Mouse (Mus musculus) erythroid progenitor cell, adult 5-6 weeks (primary cell): ENCODE measurements around the gene Efnb3. TPM values are rescaled to one million over a fixed set of nuclear protein-coding genes. Genes with fewer than 3 reads are reported as not detected.

Experiments used
- ATAC-seq: replicated peaks from 2 replicates; pipeline ENCODE4 v1.8.0; 2016; ENCODE audit warnings: moderate number of reproducible peaks, mild to moderate bottlenecking, moderate TSS enrichment, inconsistent platforms; ENCODE audit not compliant: poor library complexity, low FRiP score, severe bottlenecking
- total RNA-seq, 2 experiments: library from RNA; stranded (forward) in 1 of 2; stranded (reverse) in 1 of 2; fragments of 150-400 nt in 1 of 2; fragments of 186-747, 209-891 nt in 1 of 2; gene quantifications; 2 replicates each; pipeline versions ENCODE4 v1.2.3 to v1.2.4; 2015 to 2017; ENCODE audit warnings: low replicate concordance in 2 of 2

Gene Efnb3
- total RNA-seq, 2 experiments from 2014 or later = 1.1 to 2.5 TPM

GRCm38 (mm10) chr11:69585718-69586325 lies 25.8 kb upstream of the Efnb3 start:
- ATAC-seq = peak; percentile 74

GRCm38 (mm10) chr11:69584937-69585336 lies 24.9 kb upstream of the Efnb3 start:
- 0 out of 2 replicates have a peak, but pooled peaks have one; percentile 20 for ATAC-seq

- ATAC-seq = no peak
These were observed 24.0 kb upstream of the Efnb3 start for GRCm38 (mm10) chr11:69584008-69584407.

GRCm38 (mm10) chr11:69582230-69582805 lies 22.3 kb upstream of the Efnb3 start:
- no peak for ATAC-seq

GRCm38 (mm10) chr11:69581814-69582213 lies 21.8 kb upstream of the Efnb3 start:
- no peak for ATAC-seq

GRCm38 (mm10) chr11:69581147-69581688 lies 21.2 kb upstream of the Efnb3 start:
- ATAC-seq = peak; percentile 67

- ATAC-seq = no peak
These were observed 20.7 kb upstream of the Efnb3 start for GRCm38 (mm10) chr11:69580572-69581146.

- peak; percentile 58 for ATAC-seq
These were observed 20.1 kb upstream of the Efnb3 start, which contains the start of the genes Wrap53 and Trp53 for GRCm38 (mm10) chr11:69580091-69580514. Gene Wrap53 (minus strand): TSS chr11:69580255. Gene Trp53 (plus strand): TSS chr11:69580359.

- peak; percentile 73 for ATAC-seq
These were observed 19.4 kb upstream of the Efnb3 start for GRCm38 (mm10) chr11:69579128-69580017.

- no peak for ATAC-seq
These were observed 18.3 kb upstream of the Efnb3 start for GRCm38 (mm10) chr11:69578301-69578700.

- ATAC-seq = no peak
These were observed 16.3 kb upstream of the Efnb3 start for GRCm38 (mm10) chr11:69576307-69576706.

GRCm38 (mm10) chr11:69575220-69575619 lies 15.2 kb upstream of the Efnb3 start:
- no peak for ATAC-seq

GRCm38 (mm10) chr11:69565131-69565530 lies 5.1 kb upstream of the Efnb3 start:
- no peak for ATAC-seq

GRCm38 (mm10) chr11:69564391-69564790 lies 4.4 kb upstream of the Efnb3 start:
- ATAC-seq = no peak

- ATAC-seq = no peak
These were observed 3.4 kb upstream of the Efnb3 start for GRCm38 (mm10) chr11:69563373-69563772.

GRCm38 (mm10) chr11:69560896-69561854 lies 1.2 kb upstream of the Efnb3 start:
- ATAC-seq = no peak

- no peak for ATAC-seq
These were observed 822 bp downstream of the Efnb3 start for GRCm38 (mm10) chr11:69559183-69559582.

- no peak for ATAC-seq
These were observed 1.2 kb downstream of the Efnb3 start for GRCm38 (mm10) chr11:69558756-69559155.
